Mouse (Mus musculus) liver, postnatal 0 days (tissue): ENCODE measurements around the gene Stx17.

Experiments used
- CTCF ChIP-seq: sonication (generic); IDR thresholded peaks from 2 replicates; pipeline ENCODE4 v1.5.1; 2016; ENCODE audit warnings: antibody characterized with exemption, low read depth
- EP300 ChIP-seq: IDR thresholded peaks from 2 replicates; pipeline ENCODE4 v1.6.1; 2016; ENCODE audit warnings: antibody characterized with exemption, low read depth, mild to moderate bottlenecking

GRCm38 (mm10) chr4:48180922-48181321 is 56.2 kb downstream of the Stx17 start:
- TF ChIP-seq CTCF, result no peak
- TF ChIP-seq EP300, result no peak
